Mouse (Mus musculus): Measurements from ENCODE around the gene Gapvd1.
"Not testable (repeated sequence)": the region's sequence is repeated elsewhere in the genome, so short reads cannot be mapped to it uniquely, and the experiment has no call there.

- TF ChIP-seq CTCF, EP300 (IDR thresholded peaks at IDR 0.05; ENCODE audit: low read depth): not testable (repeated sequence)
Measured at GRCm38 (mm10) chr2:34761272-34761671, 6.2 kb upstream of the Gapvd1 start.

Data from liver, postnatal 0 days (tissue).